Mouse (Mus musculus): Measurements from ENCODE around the gene Bcar3. TPM values are rescaled to one million over a fixed set of nuclear protein-coding genes. Genes with fewer than 3 reads are reported as not detected.

The Bcar3 gene
- polyA plus RNA-seq, 1 experiment, result 40.3 TPM

GRCm38 (mm10) chr3:122336030-122336429 lies 42.1 kb downstream of the Bcar3 start:
- DNase-seq (ENCODE audit: low spot score), result no peak

DNA sequence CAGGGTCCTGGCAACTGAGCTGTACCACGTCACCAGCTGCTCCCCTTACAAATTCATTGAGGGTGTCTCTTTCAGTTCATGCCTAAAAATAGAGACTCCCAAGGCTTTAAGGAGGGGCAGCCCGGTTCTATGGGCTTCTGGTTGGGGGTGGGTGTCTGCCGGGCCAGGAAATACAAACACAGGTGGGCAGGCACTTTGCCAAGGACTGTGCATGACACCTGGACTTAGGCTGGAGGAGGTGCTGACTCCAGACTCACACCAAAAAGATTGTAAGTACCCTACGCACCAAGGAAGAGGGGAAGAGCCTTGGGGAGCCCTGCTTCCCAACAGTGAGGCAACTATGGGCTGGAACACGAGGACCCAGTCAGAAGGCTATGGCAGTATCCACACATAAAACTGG lies 44.1 kb downstream of the Bcar3 start:
- DNase-seq (ENCODE audit: low spot score), result no peak

GRCm38 (mm10) chr3:122338897-122339296 lies 45.0 kb downstream of the Bcar3 start:
- DNase-seq (ENCODE audit: low spot score), result no peak

- no peak for DNase-seq (ENCODE audit: low spot score)
Observed at GRCm38 (mm10) chr3:122340135-122341068, 46.5 kb downstream of the Bcar3 start.

GRCm38 (mm10) chr3:122343437-122343853 lies 49.5 kb downstream of the Bcar3 start:
- no peak for DNase-seq (ENCODE audit: low spot score)

DNA sequence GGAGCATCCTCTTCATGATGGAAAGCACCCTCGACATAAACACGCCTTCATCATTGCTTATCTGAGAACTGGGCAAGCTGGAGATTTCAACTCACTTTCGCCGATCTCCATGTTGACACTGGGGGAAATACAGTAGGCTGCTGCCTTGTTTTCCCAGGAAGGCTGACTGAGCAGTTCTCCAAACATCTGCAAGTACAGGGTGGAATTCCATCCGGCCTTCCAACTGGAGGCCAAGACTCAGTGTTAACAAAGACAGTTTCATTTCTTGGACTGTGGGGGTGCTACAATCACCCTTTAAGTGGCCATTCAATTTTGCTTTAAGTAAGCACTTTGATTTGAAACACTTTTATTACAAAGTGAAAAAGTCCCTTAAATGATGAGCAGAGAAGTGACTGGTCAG lies 50.4 kb downstream of the Bcar3 start:
- no peak for DNase-seq (ENCODE audit: low spot score)

DNA sequence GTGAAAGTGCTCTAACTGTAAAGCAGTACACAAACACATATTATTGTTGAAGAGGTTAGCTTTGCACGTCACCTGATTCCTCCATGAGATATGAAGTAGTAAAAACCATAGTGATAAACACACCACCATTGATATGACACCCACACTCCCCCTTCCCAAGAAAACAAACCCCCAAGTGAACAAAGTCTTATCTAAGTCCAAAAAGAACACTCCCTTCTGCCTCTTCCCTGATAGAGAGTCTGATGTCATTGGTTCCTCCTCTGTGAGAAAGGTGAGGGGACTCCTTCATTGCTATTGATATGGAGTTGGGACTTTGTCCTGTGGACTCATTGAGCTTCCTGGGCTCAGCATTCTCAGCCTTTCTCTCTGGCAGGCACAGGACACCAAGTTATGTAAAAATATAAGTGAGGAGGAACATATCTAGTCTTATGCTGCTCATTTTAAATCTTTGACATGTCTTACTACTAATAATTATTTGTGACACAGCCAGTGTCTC lies 52.1 kb downstream of the Bcar3 start:
- no peak for DNase-seq (ENCODE audit: low spot score)

DNA sequence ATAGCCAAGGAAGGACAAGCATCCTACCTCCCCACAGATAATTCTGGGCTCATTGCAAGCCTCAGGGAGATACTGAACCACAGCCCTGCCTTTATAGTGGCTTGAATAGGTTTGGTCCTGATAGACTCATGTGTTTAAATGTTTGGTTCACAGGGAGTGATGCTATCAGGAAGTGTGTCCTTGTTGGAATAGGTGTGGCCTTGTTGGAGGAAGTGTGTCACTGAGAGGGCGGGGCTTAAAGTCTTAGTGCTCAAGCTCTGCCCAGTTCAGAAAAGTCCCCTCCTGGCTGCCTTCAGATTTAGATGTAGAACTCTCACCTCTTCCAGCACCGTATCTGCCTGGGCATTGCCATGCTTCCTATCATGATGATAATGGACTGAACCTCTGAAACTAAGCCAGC lies 52.7 kb downstream of the Bcar3 start:
- no peak for DNase-seq (ENCODE audit: low spot score)

- no peak for DNase-seq (ENCODE audit: low spot score)
Observed at GRCm38 (mm10) chr3:122348677-122349076, 54.7 kb downstream of the Bcar3 start.

DNA sequence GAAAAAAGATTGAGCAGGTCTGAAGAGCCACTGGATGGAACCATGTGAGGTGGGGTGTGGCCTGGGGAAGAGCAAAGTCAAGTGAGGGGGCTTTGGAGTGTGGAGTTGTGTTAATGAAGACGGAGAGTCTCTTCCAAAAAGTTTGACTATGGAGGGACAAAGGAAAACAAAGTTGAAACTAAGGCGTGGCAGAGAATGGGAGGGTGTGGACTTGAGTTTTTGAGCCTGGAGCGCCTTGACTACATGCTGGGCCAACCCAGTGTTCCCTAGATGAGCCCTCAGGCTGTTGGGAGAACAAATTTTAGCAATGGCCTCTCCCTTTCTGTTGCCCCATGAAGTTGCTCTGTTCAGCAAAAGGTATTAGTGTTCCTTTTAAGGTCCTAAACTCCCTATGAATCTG lies 58.9 kb downstream of the Bcar3 start:
- no peak for DNase-seq (ENCODE audit: low spot score)

DNA sequence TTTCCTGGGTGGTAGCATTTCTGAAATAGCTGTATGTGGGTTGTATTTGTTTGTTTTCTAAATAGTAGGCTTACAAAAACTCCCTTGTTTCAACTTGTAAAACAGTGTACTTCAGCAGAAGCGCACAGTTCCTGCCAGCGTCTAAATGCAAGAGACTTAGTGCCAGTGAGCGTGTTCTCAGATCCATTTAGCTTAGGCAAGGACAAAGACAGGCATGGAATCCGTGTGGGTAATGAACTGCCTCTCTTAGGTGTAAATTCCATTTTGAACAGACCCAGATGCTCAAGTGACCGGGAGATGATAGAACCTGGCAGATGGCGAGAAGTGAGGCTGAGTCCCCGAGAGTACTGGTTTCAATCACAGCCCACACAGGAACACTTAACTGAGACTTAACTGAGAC lies 65.5 kb downstream of the Bcar3 start:
- DNase-seq (ENCODE audit: low spot score), result no peak

DNA sequence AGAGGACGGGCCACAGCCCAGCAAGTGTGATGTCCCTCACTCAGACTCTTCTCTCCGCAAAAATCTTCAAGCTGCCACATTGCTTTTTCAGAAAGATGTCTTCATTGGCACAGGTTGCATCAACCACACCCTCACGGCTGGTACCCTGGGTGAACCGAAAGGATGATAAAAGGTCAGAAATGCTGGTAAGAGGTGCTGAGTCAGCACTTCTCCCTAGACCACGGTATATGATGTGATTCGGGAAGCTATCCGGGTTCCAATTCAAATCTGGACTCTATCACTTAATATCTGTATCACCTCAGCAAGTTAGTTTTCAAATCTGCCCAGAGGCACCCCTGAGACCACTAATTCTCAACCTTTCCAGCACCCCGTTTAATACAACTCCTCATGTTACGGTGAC lies 66.0 kb downstream of the Bcar3 start:
- DNase-seq (ENCODE audit: low spot score), result no peak

DNA sequence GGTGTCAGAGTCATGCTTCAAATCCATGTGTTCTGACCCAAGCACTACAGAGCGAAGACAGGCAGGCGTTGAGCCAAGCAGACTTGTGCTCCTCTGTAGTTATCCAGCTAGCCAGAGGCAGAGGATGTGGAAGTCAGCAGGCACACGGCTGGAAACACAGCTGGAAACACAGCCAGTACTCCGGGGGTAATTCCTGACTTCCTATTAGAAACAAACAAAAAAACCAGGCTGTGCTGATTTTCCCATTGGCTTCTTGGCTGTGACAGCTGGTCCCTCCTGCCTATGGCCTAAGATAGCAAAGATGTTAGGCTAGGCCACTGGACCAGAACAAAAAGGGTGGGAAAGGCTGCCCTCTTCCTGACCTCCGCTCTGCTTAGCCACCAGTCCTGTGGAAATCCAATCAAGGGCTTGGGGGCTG lies 66.8 kb downstream of the Bcar3 start:
- no peak for DNase-seq (ENCODE audit: low spot score)

- peak; percentile 46 for DNase-seq (ENCODE audit: low spot score)
Observed at GRCm38 (mm10) chr3:122362719-122363118, 68.8 kb downstream of the Bcar3 start.

DNA sequence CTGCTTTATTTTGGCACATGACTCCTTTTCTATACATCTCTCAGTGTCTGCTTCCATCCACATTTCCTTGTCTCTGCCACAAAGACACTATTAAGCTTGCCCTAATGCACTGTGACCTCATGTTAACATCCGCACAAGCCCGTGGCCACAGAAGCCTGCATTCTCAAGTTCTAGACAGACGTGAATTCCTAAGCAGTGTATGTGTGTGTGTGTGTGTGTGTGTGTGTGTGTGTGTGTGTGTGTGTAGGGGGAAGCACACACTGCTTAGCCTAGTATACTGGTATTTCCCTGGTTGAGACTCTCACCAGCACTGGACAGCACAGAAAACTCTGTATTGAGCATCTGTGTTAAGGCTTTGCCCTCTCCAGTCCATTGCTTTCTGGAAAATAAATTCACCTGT lies 70.6 kb downstream of the Bcar3 start:
- no peak for DNase-seq (ENCODE audit: low spot score)

- no peak for DNase-seq (ENCODE audit: low spot score)
Observed at GRCm38 (mm10) chr3:122365326-122365725, 71.4 kb downstream of the Bcar3 start.

- no peak for DNase-seq (ENCODE audit: low spot score)
Observed at GRCm38 (mm10) chr3:122371646-122372341, 77.9 kb downstream of the Bcar3 start.

GRCm38 (mm10) chr3:122372617-122373016 lies 78.7 kb downstream of the Bcar3 start:
- no peak for DNase-seq (ENCODE audit: low spot score)

DNA sequence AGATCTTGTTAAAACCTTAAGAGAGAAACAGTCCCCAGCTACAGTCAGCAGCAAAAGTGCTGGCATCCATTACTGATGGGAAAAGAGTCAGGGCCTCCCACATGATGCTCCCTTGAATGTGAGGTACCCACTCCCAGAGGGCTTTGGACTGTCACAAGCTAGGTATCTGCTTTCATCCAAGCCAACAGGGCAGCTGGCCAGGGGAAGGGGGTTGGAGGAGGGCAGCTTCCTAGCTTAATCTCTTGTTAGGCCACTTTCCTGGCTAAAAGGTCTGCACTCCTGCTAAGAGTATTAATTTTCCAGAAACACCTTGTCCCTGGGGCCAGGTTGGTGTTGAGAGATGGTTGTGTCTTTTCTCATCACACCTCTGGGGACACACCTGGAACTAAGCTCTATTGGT lies 82.1 kb downstream of the Bcar3 start:
- no peak for DNase-seq (ENCODE audit: low spot score)

DNA sequence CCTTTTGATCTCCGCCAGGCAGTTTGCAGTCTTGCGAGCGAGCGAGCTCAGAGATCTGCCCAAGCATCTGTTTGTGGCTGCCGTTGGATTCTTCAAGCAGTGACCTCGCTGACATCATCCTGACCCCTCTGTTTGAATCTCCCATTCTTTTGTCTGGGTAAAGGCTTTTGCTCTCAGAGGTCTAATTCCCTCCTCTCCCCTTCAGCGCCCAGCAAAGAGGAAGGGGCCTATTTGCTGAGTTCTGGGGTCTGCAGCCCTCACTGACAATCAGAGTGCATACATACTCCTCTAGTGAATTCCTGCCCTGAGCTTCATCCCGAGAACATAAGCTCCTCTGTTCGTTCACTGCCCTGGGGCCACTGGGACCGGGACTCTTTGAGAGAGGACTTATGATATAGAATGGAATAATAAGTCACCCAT lies 82.5 kb downstream of the Bcar3 start:
- DNase-seq (ENCODE audit: low spot score), result no peak

DNA sequence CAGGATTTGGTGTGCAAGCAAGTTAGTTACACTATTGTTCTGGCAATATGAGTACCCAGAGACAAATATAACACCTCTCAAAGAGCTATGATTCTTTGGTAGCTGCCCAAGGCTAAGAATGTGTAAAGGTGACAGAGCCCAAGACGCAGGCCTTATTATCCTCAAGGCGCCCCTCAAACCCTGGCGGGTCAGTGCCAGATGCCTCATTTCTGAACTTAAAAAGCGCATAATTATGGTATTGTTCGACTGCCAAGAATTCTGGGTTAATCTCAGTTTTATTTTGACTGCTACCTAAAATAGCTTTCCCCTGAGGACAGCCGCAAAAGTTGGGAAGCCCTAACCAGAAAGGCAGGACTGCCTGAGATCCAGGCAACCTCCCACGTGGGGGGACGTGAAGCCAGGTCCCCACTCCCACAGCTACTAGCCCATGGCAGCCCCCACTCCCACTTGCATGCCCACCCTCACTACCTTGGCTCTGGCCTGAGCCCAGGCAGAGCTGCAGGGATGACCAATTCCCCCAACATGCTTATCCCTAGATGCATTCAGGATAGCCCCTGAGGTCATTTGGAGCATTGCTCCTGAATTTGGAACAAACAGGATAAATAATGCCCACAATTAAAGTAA lies 83.0 kb downstream of the Bcar3 start:
- DNase-seq (ENCODE audit: low spot score), result no peak

DNA sequence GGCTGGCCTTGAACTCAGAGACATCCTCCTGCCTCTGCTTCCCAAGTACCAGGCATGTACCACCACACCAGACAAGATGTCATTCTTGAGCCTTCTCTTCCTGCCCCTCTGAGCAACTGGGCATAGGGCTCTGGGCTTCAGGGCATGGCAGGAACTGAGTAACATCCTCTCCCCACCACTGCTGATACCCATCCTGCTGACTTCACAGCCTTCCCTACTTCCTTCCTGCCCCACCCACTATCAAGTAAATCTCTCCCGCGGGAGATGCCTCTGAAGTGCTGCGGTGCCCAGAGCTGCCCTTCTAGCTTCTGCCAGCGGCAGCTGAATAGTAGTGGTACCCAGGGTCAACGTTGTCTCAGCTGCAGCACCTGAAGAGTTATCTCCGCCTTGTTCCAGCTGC lies 84.7 kb downstream of the Bcar3 start:
- no peak for DNase-seq (ENCODE audit: low spot score)

All from urinary bladder, adult 2 months (tissue).